Mouse (Mus musculus): Measurements from ENCODE around the gene Slit2. TPM values are rescaled to one million over a fixed set of nuclear protein-coding genes. Genes with fewer than 3 reads are reported as not detected.

Slit2 gene
- polyA plus RNA-seq, 1 experiment from 2014 or later, result 127 TPM

GRCm38 (mm10) chr5:47984584-47985197 lies 1.8 kb downstream of the Slit2 start:
- H3K4me3 ChIP-seq (ENCODE audit: low read depth, low read length), result peak overlapping the region; percentile 72
- H3K27ac ChIP-seq (ENCODE audit: low read depth, low read length), result no peak overlapping the region
- no peaks in the 10 kb centered on the region for H3K36me3 ChIP-seq (ENCODE audit: control insufficient read depth, insufficient read depth, low read length)
- no peaks in the 10 kb centered on the region for H3K27me3 ChIP-seq (ENCODE audit: control insufficient read depth, insufficient read depth, low read length)
- peaks cover 9% of the 10 kb centered on the region for H3K4me1 ChIP-seq (ENCODE audit: control insufficient read depth, insufficient read depth, low read length)
- peak overlapping the region; percentile 74 for H3K9ac ChIP-seq (ENCODE audit: low read length)
- no peaks in the 10 kb centered on the region for H3K9me3 ChIP-seq (ENCODE audit: control insufficient read depth, low read length)
- DNase-seq (ENCODE audit: low spot score) (peak; percentile 42), ATAC-seq (ENCODE audit: insufficient read depth, low FRiP score, low TSS enrichment) (peak; percentile 2; the same call in 1 of the 2 replicates)
- 1% methylated on average over 23 of the region's 23 CpGs for WGBS
- peak overlapping the region; percentile 97 for H3K4me2 ChIP-seq (ENCODE audit: low read depth)

GRCm38 (mm10) chr5:47985198-47985631 lies 2.3 kb downstream of the Slit2 start:
- 0 out of 2 replicates have a peak overlapping the region, but pooled peaks have one; percentile 8 for H3K27ac ChIP-seq (ENCODE audit: low read depth, low read length)
- H3K9ac ChIP-seq (ENCODE audit: low read length), result peak overlapping the region; percentile 74
- 0% methylated on average over 13 of the region's 13 CpGs for WGBS
- H3K27me3 ChIP-seq (ENCODE audit: control insufficient read depth, insufficient read depth, low read length), result no peaks in the 10 kb centered on the region
- no peaks in the 10 kb centered on the region for H3K9me3 ChIP-seq (ENCODE audit: control insufficient read depth, low read length)
- peak overlapping the region; percentile 72 for H3K4me3 ChIP-seq (ENCODE audit: low read depth, low read length)
- H3K36me3 ChIP-seq (ENCODE audit: control insufficient read depth, insufficient read depth, low read length), result no peaks in the 10 kb centered on the region
- ATAC-seq (ENCODE audit: insufficient read depth, low FRiP score, low TSS enrichment) (peak; percentile 2; the same call in 1 of the 2 replicates), DNase-seq (ENCODE audit: low spot score) (peak; percentile 48)
- H3K4me1 ChIP-seq (ENCODE audit: control insufficient read depth, insufficient read depth, low read length), result peaks cover 9% of the 10 kb centered on the region
- H3K4me2 ChIP-seq (ENCODE audit: low read depth), result peak overlapping the region; percentile 97

GRCm38 (mm10) chr5:47985901-47986670 lies 3.1 kb downstream of the Slit2 start:
- no peaks in the 10 kb centered on the region for H3K27me3 ChIP-seq (ENCODE audit: control insufficient read depth, insufficient read depth, low read length)
- peak; percentile 72 for DNase-seq (ENCODE audit: low spot score)
- peak overlapping the region; percentile 72 for H3K4me3 ChIP-seq (ENCODE audit: low read depth, low read length)
- H3K9ac ChIP-seq (ENCODE audit: low read length), result peak overlapping the region; percentile 74
- ATAC-seq (ENCODE audit: insufficient read depth, low FRiP score, low TSS enrichment), result peak; percentile 14; the same call in 1 of the 2 replicates
- H3K9me3 ChIP-seq (ENCODE audit: control insufficient read depth, low read length), result no peaks in the 10 kb centered on the region
- under 1% methylated on average over 47 of the region's 48 CpGs for WGBS
- H3K4me2 ChIP-seq (ENCODE audit: low read depth), result peak overlapping the region; percentile 97
- H3K4me1 ChIP-seq (ENCODE audit: control insufficient read depth, insufficient read depth, low read length), result peaks cover 9% of the 10 kb centered on the region
- no peaks in the 10 kb centered on the region for H3K36me3 ChIP-seq (ENCODE audit: control insufficient read depth, insufficient read depth, low read length)
- H3K27ac ChIP-seq (ENCODE audit: low read depth, low read length), result no peak overlapping the region

- H3K27me3 ChIP-seq (ENCODE audit: control insufficient read depth, insufficient read depth, low read length), result no peaks in the 10 kb centered on the region
- no peaks in the 10 kb centered on the region; the same call in 1 of the 2 replicates for H3K36me3 ChIP-seq (ENCODE audit: control insufficient read depth, insufficient read depth, low read length)
- no peak overlapping the region for H3K27ac ChIP-seq (ENCODE audit: low read depth, low read length)
- H3K4me1 ChIP-seq (ENCODE audit: control insufficient read depth, insufficient read depth, low read length), result no peaks in the 10 kb centered on the region
- no peak overlapping the region for H3K4me3 ChIP-seq (ENCODE audit: low read depth, low read length)
- WGBS, result 81% methylated on average over 4 of the region's 4 CpGs
- H3K4me2 ChIP-seq (ENCODE audit: low read depth), result no peak overlapping the region
- no peak overlapping the region for H3K9ac ChIP-seq (ENCODE audit: low read length)
- ATAC-seq (ENCODE audit: insufficient read depth, low FRiP score, low TSS enrichment) (no peak), DNase-seq (ENCODE audit: low spot score) (no peak)
- no peaks in the 10 kb centered on the region for H3K9me3 ChIP-seq (ENCODE audit: control insufficient read depth, low read length)
Observed at GRCm38 (mm10) chr5:47990926-47991325, 8.0 kb downstream of the Slit2 start.

- Histone ChIP-seq H3K27me3 (ENCODE audit: control insufficient read depth, insufficient read depth, low read length) (no peaks in the 10 kb centered on the region), H3K4me1 (ENCODE audit: control insufficient read depth, insufficient read depth, low read length) (peaks cover 5% of the 10 kb centered on the region), H3K36me3 (ENCODE audit: control insufficient read depth, insufficient read depth, low read length) (no peaks in the 10 kb centered on the region), H3K9me3 (ENCODE audit: control insufficient read depth, low read length) (no peaks in the 10 kb centered on the region), H3K27ac (ENCODE audit: low read depth, low read length) (no peak overlapping the region), H3K4me2 (ENCODE audit: low read depth) (no peak overlapping the region), H3K9ac (ENCODE audit: low read length) (no peak overlapping the region), H3K4me3 (ENCODE audit: low read depth, low read length) (no peak overlapping the region)
- ATAC-seq (ENCODE audit: insufficient read depth, low FRiP score, low TSS enrichment) (no peak), DNase-seq (ENCODE audit: low spot score) (no peak)
- WGBS, result 52% methylated on average over 12 of the region's 12 CpGs
Observed at GRCm38 (mm10) chr5:48003708-48004415, 20.9 kb downstream of the Slit2 start.

GRCm38 (mm10) chr5:48005533-48005932 lies 22.6 kb downstream of the Slit2 start:
- peaks cover 5% of the 10 kb centered on the region for H3K4me1 ChIP-seq (ENCODE audit: control insufficient read depth, insufficient read depth, low read length)
- no peaks in the 10 kb centered on the region for H3K27me3 ChIP-seq (ENCODE audit: control insufficient read depth, insufficient read depth, low read length)
- ATAC-seq (ENCODE audit: insufficient read depth, low FRiP score, low TSS enrichment) (peak; percentile 54), DNase-seq (ENCODE audit: low spot score) (peak; percentile 39)
- no peak overlapping the region for H3K9ac ChIP-seq (ENCODE audit: low read length)
- H3K4me2 ChIP-seq (ENCODE audit: low read depth), result no peak overlapping the region
- no peak overlapping the region for H3K27ac ChIP-seq (ENCODE audit: low read depth, low read length)
- H3K9me3 ChIP-seq (ENCODE audit: control insufficient read depth, low read length), result no peaks in the 10 kb centered on the region
- 46% methylated on average over 9 of the region's 9 CpGs for WGBS
- no peak overlapping the region for H3K4me3 ChIP-seq (ENCODE audit: low read depth, low read length)
- no peaks in the 10 kb centered on the region for H3K36me3 ChIP-seq (ENCODE audit: control insufficient read depth, insufficient read depth, low read length)

- Histone ChIP-seq H3K27ac (ENCODE audit: low read depth, low read length) (no peak overlapping the region), H3K9ac (ENCODE audit: low read length) (no peak overlapping the region), H3K4me2 (ENCODE audit: low read depth) (no peak overlapping the region), H3K4me1 (ENCODE audit: control insufficient read depth, insufficient read depth, low read length) (peaks cover 5% of the 10 kb centered on the region), H3K4me3 (ENCODE audit: low read depth, low read length) (no peak overlapping the region), H3K27me3 (ENCODE audit: control insufficient read depth, insufficient read depth, low read length) (no peaks in the 10 kb centered on the region), H3K9me3 (ENCODE audit: control insufficient read depth, low read length) (no peaks in the 10 kb centered on the region), H3K36me3 (ENCODE audit: control insufficient read depth, insufficient read depth, low read length) (no peaks in the 10 kb centered on the region)
- no peak for ATAC-seq (ENCODE audit: insufficient read depth, low FRiP score, low TSS enrichment)
- DNase-seq (ENCODE audit: low spot score), result no peak
Observed at GRCm38 (mm10) chr5:48006059-48006458, 23.1 kb downstream of the Slit2 start.

- Histone ChIP-seq H3K36me3 (ENCODE audit: control insufficient read depth, insufficient read depth, low read length) (no peaks in the 10 kb centered on the region), H3K4me2 (ENCODE audit: low read depth) (no peak overlapping the region), H3K9me3 (ENCODE audit: control insufficient read depth, low read length) (no peaks in the 10 kb centered on the region), H3K27ac (ENCODE audit: low read depth, low read length) (no peak overlapping the region), H3K27me3 (ENCODE audit: control insufficient read depth, insufficient read depth, low read length) (no peaks in the 10 kb centered on the region), H3K9ac (ENCODE audit: low read length) (no peak overlapping the region), H3K4me1 (ENCODE audit: control insufficient read depth, insufficient read depth, low read length) (no peaks in the 10 kb centered on the region), H3K4me3 (ENCODE audit: low read depth, low read length) (no peak overlapping the region)
- no peak for DNase-seq (ENCODE audit: low spot score)
- no peak for ATAC-seq (ENCODE audit: insufficient read depth, low FRiP score, low TSS enrichment)
- WGBS, result 90% methylated on average over 4 of the region's 4 CpGs
Observed at GRCm38 (mm10) chr5:48023441-48023840, 40.5 kb downstream of the Slit2 start.

Data from neural tube, embryonic 11.5 days (tissue).